In genomic region chr1:192137926-192138910, GRCm38 (mm10) we compare ENCODE assay signal across 8 mouse cellular contexts. TPM values are rescaled to one million over a fixed set of nuclear protein-coding genes. Genes with fewer than 3 reads are reported as not detected.
DNase-seq lines count a peak whose midpoint lies in the region; ATAC-seq lines count a peak whose summit lies in the region.

Gene Rcor3 (minus strand): TSS chr1:192138062.

- H3K79me2 ChIP-seq in macrophage (ENCODE audit: inconsistent target), result peaks cover 32% of the 10 kb centered on the region

- H3K4me2 ChIP-seq in hindbrain, embryonic 16.5 days (ENCODE audit: low read length), result peak within 1 kb of the TSS; percentile 65

- ATAC-seq in hindbrain, embryonic 16.5 days, result peak; percentile 89

- no peaks in the 10 kb centered on the region for H3K9me3 ChIP-seq in hindbrain, embryonic 16.5 days (ENCODE audit: control insufficient read depth, low read length)

- H3K4me1 ChIP-seq in hindbrain, embryonic 16.5 days (ENCODE audit: control insufficient read depth, insufficient read depth, low read depth, low read length), result peaks cover 14% of the 10 kb centered on the region

- peak within 1 kb of the TSS; percentile 99 for H3K27ac ChIP-seq in hindbrain, embryonic 16.5 days (ENCODE audit: low read depth, low read length)
- peak within 1 kb of the TSS; percentile 66 for H3K27ac ChIP-seq in macrophage

- H3K4me3 ChIP-seq in hindbrain, embryonic 16.5 days (ENCODE audit: low read length), result peak within 1 kb of the TSS; percentile 94
- peak within 1 kb of the TSS; percentile 66 for H3K4me3 ChIP-seq in macrophage (ENCODE audit: inconsistent target)

- H3K36me3 ChIP-seq in hindbrain, embryonic 16.5 days (ENCODE audit: control insufficient read depth, insufficient read depth, low read length), result peaks cover 3% of the 10 kb centered on the region; the same call in 1 of the 2 replicates
- no peaks in the 10 kb centered on the region for H3K36me3 ChIP-seq in macrophage (ENCODE audit: inconsistent target)

- peak within 1 kb of the TSS; percentile 99 for H3K9ac ChIP-seq in hindbrain, embryonic 16.5 days (ENCODE audit: low read depth, low read length)

- WGBS in hindbrain, embryonic 16.5 days, result under 1% methylated on average over 42 of the region's 88 CpGs
- WGBS in macrophage (ENCODE audit: missing documents), result under 1% methylated on average over 54 of the region's 88 CpGs

- DNase-seq in T-cell, adult 2 months (ENCODE audit: low spot score), result peak; percentile 44
- peak; percentile 81 to 82 for DNase-seq in cerebellum, postnatal 36 days
- DNase-seq in gastrocnemius, adult 18-20 months (ENCODE audit: low spot score), result peak; percentile 76
- DNase-seq in left cerebral cortex, adult 18-20 months (ENCODE audit: low spot score in 2 of 2), result peak; percentile 63 to 82
- DNase-seq in right cerebral cortex, adult 18-20 months, result peak; percentile 80
- peak; percentile 33 for DNase-seq in urinary bladder, postnatal 10 days (ENCODE audit: low spot score)

- no peaks in the 10 kb centered on the region for H3K27me3 ChIP-seq in hindbrain, embryonic 16.5 days (replicated peaks; ENCODE audit: control insufficient read depth, insufficient read depth, low read length)

RNA-seq across cellular contexts. Expression of gene Rcor3, which starts in this region (rescaled TPM):
- 10 to 100 TPM; 25.3 to 32.8 TPM for total RNA-seq in gastrocnemius, adult 18-20 months (2021)
- polyA plus RNA-seq in hindbrain, embryonic 16.5 days (2015; fragmentation: Nextera tagmentation; extraction: Ambion mirVana), result 40.8 and 42.1 TPM in 2 replicates
- 10 to 100 TPM; 27.3 to 28.7 TPM for total RNA-seq in left cerebral cortex, adult 18-20 months (2021)
- 100 to 1,000 TPM in 9 of 26 experiments, 10 to 100 TPM in 17; 16.9 to 196 (median 81.9) TPM for total RNA-seq in macrophage (2018; cell fraction: chromatin; rRNA removed)
- total RNA-seq in macrophage (2018; cell fraction: cytosol; rRNA removed), result 10 to 100 TPM in 25 of 26 experiments, 1 to 10 TPM in 1; 8.5 to 23.6 (median 17.8) TPM
- 100 to 1,000 TPM in 3 of 26 experiments, 10 to 100 TPM in 23; 12.8 to 118 (median 53.4) TPM for total RNA-seq in macrophage (2018; cell fraction: nucleus; rRNA removed)
- polyA plus RNA-seq in macrophage (2018), result 10.4 to 14.7 TPM (median 12.5 TPM) in 3 replicates

Comparison
In these comparisons a context has a peak if more than half of its experiments do, and no peak if none do; other contexts are left out.
1. Peak in every context shown above with its lines: DNase-seq, ATAC-seq, H3K4me3 ChIP-seq and H3K27ac ChIP-seq.